Mouse (Mus musculus): ENCODE measurements around the gene Sdk2. TPM values are rescaled to one million over a fixed set of nuclear protein-coding genes. Genes with fewer than 3 reads are reported as not detected.
A peak's percentile ranks its signal among the peaks of the same experiment; 100 is the strongest.

Sdk2 gene
- 1 to 10 TPM in 2 of 4 experiments, under 1 TPM in 2; 0.65 to 2.1 (median 1.3) TPM for total RNA-seq (2022)

GRCm38 (mm10) chr11:114066951-114067762 is at the start of gene Sdk2:
Sdk2 (minus strand) TSS chr11:114067046.
- peak; percentile 15 for DNase-seq (ENCODE audit: low spot score)

GRCm38 (mm10) chr11:114115077-114115476 is 48.2 kb upstream of the Sdk2 start:
- no peak for DNase-seq (ENCODE audit: low spot score)

- no peak for DNase-seq (ENCODE audit: low spot score)
Measured at GRCm38 (mm10) chr11:114114674-114115073, 47.8 kb upstream of the Sdk2 start.

GRCm38 (mm10) chr11:114110851-114111250 is 44.0 kb upstream of the Sdk2 start:
- no peak for DNase-seq (ENCODE audit: low spot score)

GRCm38 (mm10) chr11:114093636-114094035 is 26.8 kb upstream of the Sdk2 start:
- DNase-seq (ENCODE audit: low spot score) = no peak

DNA sequence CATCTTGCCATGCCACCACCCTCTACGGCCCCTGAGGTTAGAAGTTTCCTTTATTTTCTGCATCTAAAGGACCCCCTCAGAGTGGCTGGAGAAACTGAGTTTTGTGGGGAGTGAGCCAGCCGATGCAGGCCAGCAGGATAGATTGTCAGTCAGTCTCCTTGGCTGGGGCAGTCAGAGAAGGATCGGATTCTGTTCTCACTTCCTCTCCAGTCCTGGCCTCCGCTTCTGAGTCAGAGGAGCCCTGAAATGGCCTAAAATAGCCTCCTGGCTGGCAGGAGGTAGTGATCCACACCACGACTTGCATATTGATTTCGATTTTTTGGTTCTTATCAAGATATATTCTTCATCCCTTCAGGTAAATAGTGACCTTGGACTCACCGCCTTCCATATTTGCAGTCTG is 26.3 kb upstream of the Sdk2 start:
- DNase-seq (ENCODE audit: low spot score) = no peak

- DNase-seq (ENCODE audit: low spot score) = no peak
Measured at GRCm38 (mm10) chr11:114080606-114081005, 13.8 kb upstream of the Sdk2 start.

DNA sequence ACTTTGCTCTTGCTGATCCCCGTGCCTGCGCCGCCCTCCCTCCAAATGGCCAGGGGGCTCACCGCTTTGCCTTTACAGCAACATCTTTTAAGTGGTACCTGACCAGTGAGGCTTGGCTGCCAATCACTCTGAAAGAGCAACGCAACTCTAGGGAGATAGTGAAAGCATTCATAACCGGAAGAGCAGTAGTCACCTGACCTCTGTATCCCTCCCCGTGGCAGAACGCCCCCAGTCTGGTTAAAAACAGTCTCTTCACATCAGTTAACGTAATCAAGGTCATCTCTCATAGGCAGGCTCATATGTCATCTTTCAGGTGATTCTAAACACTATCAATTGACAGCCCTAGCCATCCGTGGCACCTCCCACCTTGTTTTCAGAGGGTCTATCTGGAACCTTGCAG is 5.8 kb upstream of the Sdk2 start:
- DNase-seq (ENCODE audit: low spot score) = no peak

- DNase-seq (ENCODE audit: low spot score) = no peak
Measured at GRCm38 (mm10) chr11:114071998-114072397, 5.2 kb upstream of the Sdk2 start.

- DNase-seq (ENCODE audit: low spot score) = no peak
Measured at GRCm38 (mm10) chr11:114070881-114071280, 4.0 kb upstream of the Sdk2 start.

GRCm38 (mm10) chr11:114070131-114070530 is 3.3 kb upstream of the Sdk2 start:
- DNase-seq (ENCODE audit: low spot score) = no peak

DNA sequence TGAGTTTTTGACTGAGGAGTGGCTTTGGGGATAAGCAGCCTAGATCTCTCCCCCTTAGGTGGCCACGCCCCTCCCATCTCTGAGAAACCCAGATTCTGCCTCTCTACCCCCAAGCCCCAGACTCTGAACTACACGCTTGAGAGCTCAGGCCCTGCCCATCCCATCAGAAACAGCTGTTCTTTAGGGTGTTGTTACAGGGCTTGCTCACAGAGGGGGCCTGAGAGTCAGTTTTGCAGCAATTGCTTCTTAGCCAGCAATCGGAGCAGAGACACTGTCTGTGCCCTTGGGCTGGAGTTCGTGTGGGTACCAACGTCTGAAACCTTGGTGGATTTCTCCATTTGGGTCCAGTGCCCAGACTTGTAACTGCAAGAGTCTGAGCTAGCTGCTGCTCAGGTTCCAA is 1.5 kb upstream of the Sdk2 start:
- peak; percentile 15 for DNase-seq (ENCODE audit: low spot score)

DNA sequence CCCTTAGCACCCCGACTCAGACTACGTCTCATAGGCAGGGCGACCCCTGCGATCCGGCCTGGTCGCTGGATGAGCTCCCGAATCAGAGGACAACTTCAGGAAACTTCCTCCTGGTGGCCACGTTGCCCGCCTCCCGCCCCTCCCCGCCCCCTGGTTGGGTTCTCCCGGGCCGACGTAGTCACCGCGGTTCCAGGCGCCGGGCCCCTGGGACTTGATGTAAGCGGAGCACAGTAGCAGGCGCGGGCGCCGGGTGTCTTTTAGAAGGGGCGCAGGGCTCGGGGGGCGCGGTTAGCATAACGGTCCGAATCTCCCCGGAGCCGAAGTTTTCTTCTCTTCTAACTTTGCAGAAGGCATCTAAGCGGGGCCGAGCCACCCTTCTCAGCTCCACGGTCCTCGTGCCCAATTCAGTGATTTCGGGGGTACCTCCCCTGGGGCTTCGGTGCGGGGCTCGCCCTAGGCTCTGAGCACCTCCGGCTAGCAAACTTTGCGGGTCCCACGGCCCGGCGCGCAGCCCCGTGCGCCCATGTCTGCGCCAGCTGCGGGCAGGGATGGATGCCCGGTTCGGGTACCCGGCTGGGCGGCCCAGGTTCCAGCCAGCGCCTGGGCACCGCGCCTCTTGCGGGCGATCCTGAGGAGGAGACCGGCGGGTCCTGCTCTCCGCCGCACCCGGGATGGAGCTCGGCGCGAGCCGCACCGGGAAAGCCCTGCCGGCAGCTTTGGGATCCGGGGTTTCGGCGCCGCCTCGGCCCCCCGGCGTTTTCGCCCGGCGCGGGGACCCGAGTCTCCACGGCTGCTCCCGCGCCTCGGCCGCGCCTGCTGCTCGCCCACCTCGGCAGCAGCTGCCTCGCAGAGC is 522 bp downstream of the Sdk2 start:
- DNase-seq (ENCODE audit: low spot score) = no peak

DNA sequence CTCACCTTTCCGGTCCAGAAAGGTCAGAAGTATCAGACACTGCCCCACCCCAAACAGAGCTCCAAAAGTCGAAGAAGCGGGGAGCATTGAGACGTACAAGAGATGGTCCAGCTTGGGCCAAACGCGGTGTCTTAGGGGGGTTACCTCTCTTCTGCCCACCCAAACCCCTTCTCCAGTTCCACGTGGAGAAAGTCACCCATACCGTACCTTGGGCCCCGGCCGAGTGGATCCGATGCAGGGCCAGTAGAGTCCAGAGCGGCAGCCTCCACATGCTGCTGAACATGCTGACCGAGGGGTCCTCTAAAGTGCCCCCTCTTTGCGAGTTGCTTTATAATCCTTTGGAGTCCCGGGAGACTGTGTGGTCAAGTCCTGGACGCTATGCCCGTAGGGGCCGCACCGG is 1.2 kb downstream of the Sdk2 start:
- DNase-seq (ENCODE audit: low spot score) = no peak

DNA sequence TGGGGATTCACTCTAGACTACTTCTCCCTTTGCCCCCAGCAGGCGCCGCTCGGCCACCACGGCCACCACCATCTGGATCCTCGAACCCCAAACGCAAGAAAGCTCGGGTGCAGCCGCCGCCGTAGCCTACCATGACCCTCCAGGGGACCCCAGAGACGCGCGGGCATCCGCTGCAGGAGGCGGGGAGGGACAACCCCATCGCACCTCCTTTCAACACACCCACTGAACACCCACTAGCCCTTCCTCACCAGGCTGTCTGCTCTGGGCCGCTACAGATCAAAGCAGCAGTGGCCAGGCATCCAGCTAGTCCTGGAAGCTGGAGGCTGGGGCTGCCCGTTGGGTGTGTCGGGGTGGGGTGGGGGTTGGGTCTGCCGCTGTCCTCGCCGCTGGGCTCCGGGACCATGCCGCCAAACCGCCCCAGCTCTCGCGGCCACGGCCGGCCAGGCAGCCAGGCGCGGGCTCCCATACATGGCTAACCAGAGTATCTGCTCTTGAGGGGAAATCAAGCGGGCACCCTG is 1.9 kb downstream of the Sdk2 start:
- no peak for DNase-seq (ENCODE audit: low spot score)

GRCm38 (mm10) chr11:114061946-114062345 is 4.9 kb downstream of the Sdk2 start:
- no peak for DNase-seq (ENCODE audit: low spot score)

DNA sequence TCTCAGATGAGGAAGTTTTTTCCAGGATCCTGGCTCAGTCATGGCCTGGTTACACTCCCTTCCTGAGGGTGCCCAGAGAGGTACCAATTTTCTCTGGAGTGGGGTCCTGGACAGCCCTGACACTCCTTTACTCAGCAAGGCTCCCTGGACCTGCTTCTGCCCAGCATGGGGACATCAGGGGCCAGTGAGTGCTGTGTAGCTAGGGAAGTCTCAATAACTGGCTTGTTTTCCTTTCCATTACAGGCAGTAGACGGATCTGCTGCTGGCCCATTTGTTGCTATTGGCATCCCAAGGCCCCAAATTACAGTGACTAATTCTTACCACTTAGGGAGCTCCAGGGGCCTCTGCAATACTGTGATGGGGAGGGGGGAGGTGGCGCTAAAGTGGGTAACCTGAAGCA is 5.6 kb downstream of the Sdk2 start:
- no peak for DNase-seq (ENCODE audit: low spot score)

- DNase-seq (ENCODE audit: low spot score) = no peak
Measured at GRCm38 (mm10) chr11:114056351-114056750, 10.5 kb downstream of the Sdk2 start.

DNA sequence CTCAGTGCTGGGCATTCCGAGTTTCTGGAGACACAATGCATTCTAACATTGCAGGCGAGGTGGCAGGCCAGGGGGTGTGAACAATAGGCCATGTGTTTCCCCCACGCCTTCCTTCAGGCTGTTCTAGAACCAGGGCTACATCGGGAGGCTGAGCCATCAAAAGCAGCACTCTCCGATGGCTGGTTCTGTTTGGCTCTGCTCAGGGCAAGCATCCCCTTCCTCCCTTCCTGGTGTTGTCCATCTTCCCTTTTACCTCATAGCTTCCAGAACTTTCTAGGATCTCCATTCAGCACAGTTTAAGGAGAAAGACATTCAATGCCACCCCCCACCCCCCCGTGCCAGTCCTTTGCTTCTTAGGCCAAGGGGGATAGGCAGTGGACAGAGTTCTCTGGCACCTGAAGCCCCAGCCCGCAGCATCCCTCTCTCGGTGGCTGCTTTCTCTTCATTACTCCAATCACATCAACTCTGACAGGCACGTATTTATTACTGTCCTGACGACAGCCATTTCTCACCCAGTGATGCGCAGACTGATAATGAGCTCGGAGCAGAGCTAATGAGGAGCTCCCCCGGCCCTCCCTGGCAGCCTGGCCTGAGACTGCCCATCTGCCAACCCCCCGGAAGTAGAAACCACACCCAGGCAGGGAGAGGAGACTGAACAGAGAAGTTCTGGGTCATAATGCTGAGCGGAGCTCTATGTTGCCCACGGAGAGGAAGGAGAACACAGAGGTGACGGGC is 12.1 kb downstream of the Sdk2 start:
- no peak for DNase-seq (ENCODE audit: low spot score)

- no peak for DNase-seq (ENCODE audit: low spot score)
Measured at GRCm38 (mm10) chr11:114051361-114051760, 15.5 kb downstream of the Sdk2 start.

- DNase-seq (ENCODE audit: low spot score) = no peak
Measured at GRCm38 (mm10) chr11:114050511-114050910, 16.3 kb downstream of the Sdk2 start.

GRCm38 (mm10) chr11:114047887-114048331 is 18.9 kb downstream of the Sdk2 start:
- no peak for DNase-seq (ENCODE audit: low spot score)

Measured in heart, adult 8-10 months (tissue).